Mouse (Mus musculus) G1E (cell line): Measurements from ENCODE around the gene Tppp. TPM values are rescaled to one million over a fixed set of nuclear protein-coding genes. Genes with fewer than 3 reads are reported as not detected.

ENCODE experiments used
- ATAC-seq: 2 replicates; pipeline ENCODE4 v1.8.0; 2016; ENCODE audit warnings: mild to moderate bottlenecking; ENCODE audit not compliant: insufficient number of reproducible peaks, poor library complexity, low FRiP score, severe bottlenecking; ENCODE audit errors: extremely low read depth
- DNase-seq: peaks from one replicate; pipeline ENCODE4 v3.0.0; 2012; ENCODE audit warnings: low spot score
- H3K27me3 ChIP-seq: 2 replicates; pipeline ENCODE4 v1.6.1; 2012; ENCODE audit warnings: mild to moderate bottlenecking, low read length, inconsistent platforms; ENCODE audit not compliant: insufficient read depth
- H3K36me3 ChIP-seq: replicated peaks from 2 replicates; pipeline ENCODE3; 2012; ENCODE audit warnings: mild to moderate bottlenecking, inconsistent platforms
- H3K4me1 ChIP-seq: 2 replicates; pipeline ENCODE4 v1.6.1; 2012; ENCODE audit warnings: low read depth, low read length, inconsistent platforms, mixed read lengths; ENCODE audit not compliant: insufficient read depth
- H3K4me3 ChIP-seq: 2 replicates; pipeline ENCODE4 v1.5.1; 2012; ENCODE audit warnings: low read depth, mild to moderate bottlenecking, inconsistent platforms, low read length, moderate library complexity, mixed read lengths
- H3K9me3 ChIP-seq: replicated peaks from 2 replicates; pipeline ENCODE4 v1.6.1; 2012; ENCODE audit warnings: inconsistent platforms
- CTCF ChIP-seq: IDR thresholded peaks from 2 replicates; pipeline ENCODE4 v1.5.1; 2012; ENCODE audit warnings: low read depth, low read length, inconsistent platforms, mixed read lengths
- GATA1 ChIP-seq: IDR thresholded peaks from 2 replicates; pipeline ENCODE4 v1.6.1; 2012; ENCODE audit warnings: borderline replicate concordance, low read length, inconsistent platforms, mixed read lengths
- GATA2 ChIP-seq: IDR thresholded peaks from 2 replicates; pipeline ENCODE4 v1.6.1; 2012; ENCODE audit warnings: low read depth, low read length, inconsistent platforms, borderline replicate concordance
- POLR2AphosphoS5 ChIP-seq: IDR thresholded peaks from 2 replicates; pipeline ENCODE4 v1.6.1; 2012; ENCODE audit warnings: low read depth, low read length, inconsistent platforms; ENCODE audit not compliant: insufficient replicate concordance
- TAL1 ChIP-seq: conservative IDR thresholded peaks from 2 replicates; pipeline ENCODE4 v1.6.1; 2012; ENCODE audit warnings: low read depth, low read length, inconsistent platforms, mixed read lengths
- polyA plus RNA-seq: library from polyadenylated mRNA; stranded (reverse); fragments of >175 nt; gene quantifications from 2 replicates; pipeline ENCODE4 v1.2.3, GENCODE M21; 2012
- total RNA-seq, 2 experiments: library from RNA; stranded (forward) in 1 of 2; stranded (reverse) in 1 of 2; fragments of 200-1000 nt in 1 of 2; fragments of >200 nt in 1 of 2; fragmentation: Nextera tagmentation in 1 of 2; gene quantifications; 2 replicates each; pipeline ENCODE4 v1.2.3; 2014 to 2017

Tppp gene
- total RNA-seq (2014; fragmentation: Nextera tagmentation) = not detected in 2 replicates
- total RNA-seq (2017) = 0.12 and 0.16 TPM in 2 replicates
- polyA plus RNA-seq = not detected in 2 replicates

GRCm38 (mm10) chr13:74008948-74009718, at the start of gene Tppp:
Gene Tppp (plus strand): TSS chr13:74009407.
- Histone ChIP-seq H3K27me3 (peaks cover 34% of the 10 kb centered on the region), H3K4me3 (peak within 1 kb of the TSS; percentile 70), H3K9me3 (no peaks in the 10 kb centered on the region), H3K4me1 (peaks cover 15% of the 10 kb centered on the region), H3K36me3 (no peaks in the 10 kb centered on the region)
- TF ChIP-seq POLR2AphosphoS5 = no peak
- ATAC-seq = peak; percentile 92
- DNase-seq = peak; percentile 78

- DNase-seq (no peak), ATAC-seq (no peak)
- H3K27me3 ChIP-seq = 0 out of 2 replicates have a peak, but pooled peaks cover 1% of the 10 kb centered on the region
- H3K4me1 ChIP-seq = no peaks in the 10 kb centered on the region
- no peak for TF ChIP-seq CTCF
- TF ChIP-seq GATA2 = no peak
- no peak for TF ChIP-seq TAL1
- TF ChIP-seq GATA1 = no peak
- peaks cover 69% of the 10 kb centered on the region for H3K36me3 ChIP-seq
- no peak overlapping the region for H3K4me3 ChIP-seq
- no peaks in the 10 kb centered on the region for H3K9me3 ChIP-seq
Observed at GRCm38 (mm10) chr13:73960117-73960652, 49.0 kb upstream of the Tppp start.

GRCm38 (mm10) chr13:73961177-73961576, 48.0 kb upstream of the Tppp start:
- H3K9me3 ChIP-seq = no peaks in the 10 kb centered on the region
- TF ChIP-seq CTCF (no peak), GATA1 (no peak), GATA2 (no peak), TAL1 (no peak), POLR2AphosphoS5 (no peak)
- no peak overlapping the region for H3K4me3 ChIP-seq
- ATAC-seq (no peak), DNase-seq (no peak)
- H3K36me3 ChIP-seq = peaks cover 60% of the 10 kb centered on the region
- H3K27me3 ChIP-seq = 0 out of 2 replicates have a peak, but pooled peaks cover 7% of the 10 kb centered on the region
- no peaks in the 10 kb centered on the region for H3K4me1 ChIP-seq

- DNase-seq (no peak), ATAC-seq (no peak)
- peaks cover 38% of the 10 kb centered on the region for H3K36me3 ChIP-seq
- TF ChIP-seq CTCF (no peak), GATA1 (no peak), TAL1 (no peak), GATA2 (no peak), POLR2AphosphoS5 (no peak)
- H3K27me3 ChIP-seq = peaks cover 11% of the 10 kb centered on the region; the same call in 1 of the 2 replicates
- no peak within 1 kb of the TSS for H3K4me3 ChIP-seq
- H3K4me1 ChIP-seq = no peaks in the 10 kb centered on the region
- H3K9me3 ChIP-seq = no peaks in the 10 kb centered on the region
Observed at GRCm38 (mm10) chr13:73963551-73963950, 45.7 kb upstream of the Tppp start, which contains the start of gene Zdhhc11. Gene Zdhhc11 (plus strand): TSS chr13:73963851.

- H3K27me3 ChIP-seq = peaks cover 17% of the 10 kb centered on the region
- DNase-seq = peak; percentile 49
- TF ChIP-seq CTCF = peak; percentile 46; the same call in 1 of the 2 replicates
- no peak for TF ChIP-seq GATA2
- TF ChIP-seq POLR2AphosphoS5 = no peak
- TF ChIP-seq GATA1 = no peak
- no peak for TF ChIP-seq TAL1
- H3K4me1 ChIP-seq = no peaks in the 10 kb centered on the region
- peak; percentile 49; the same call in 1 of the 2 replicates for ATAC-seq
- H3K4me3 ChIP-seq = no peak overlapping the region
- H3K36me3 ChIP-seq = no peaks in the 10 kb centered on the region
- H3K9me3 ChIP-seq = no peaks in the 10 kb centered on the region
Observed at GRCm38 (mm10) chr13:73970545-73971448, 38.4 kb upstream of the Tppp start.

- ATAC-seq = no peak
- no peaks in the 10 kb centered on the region for H3K9me3 ChIP-seq
- no peak for TF ChIP-seq POLR2AphosphoS5
- no peak for TF ChIP-seq GATA1
- TF ChIP-seq CTCF = no peak
- no peak for TF ChIP-seq TAL1
- TF ChIP-seq GATA2 = no peak
- no peak for DNase-seq
- H3K4me1 ChIP-seq = no peaks in the 10 kb centered on the region; the same call in 1 of the 2 replicates
- H3K27me3 ChIP-seq = peaks cover 15% of the 10 kb centered on the region
- H3K4me3 ChIP-seq = no peak overlapping the region
- H3K36me3 ChIP-seq = no peaks in the 10 kb centered on the region
Observed at GRCm38 (mm10) chr13:73974523-73974922, 34.7 kb upstream of the Tppp start.
